Mouse (Mus musculus): Measurements from ENCODE around the gene Gm9821.

Gene Gm9821

DNA sequence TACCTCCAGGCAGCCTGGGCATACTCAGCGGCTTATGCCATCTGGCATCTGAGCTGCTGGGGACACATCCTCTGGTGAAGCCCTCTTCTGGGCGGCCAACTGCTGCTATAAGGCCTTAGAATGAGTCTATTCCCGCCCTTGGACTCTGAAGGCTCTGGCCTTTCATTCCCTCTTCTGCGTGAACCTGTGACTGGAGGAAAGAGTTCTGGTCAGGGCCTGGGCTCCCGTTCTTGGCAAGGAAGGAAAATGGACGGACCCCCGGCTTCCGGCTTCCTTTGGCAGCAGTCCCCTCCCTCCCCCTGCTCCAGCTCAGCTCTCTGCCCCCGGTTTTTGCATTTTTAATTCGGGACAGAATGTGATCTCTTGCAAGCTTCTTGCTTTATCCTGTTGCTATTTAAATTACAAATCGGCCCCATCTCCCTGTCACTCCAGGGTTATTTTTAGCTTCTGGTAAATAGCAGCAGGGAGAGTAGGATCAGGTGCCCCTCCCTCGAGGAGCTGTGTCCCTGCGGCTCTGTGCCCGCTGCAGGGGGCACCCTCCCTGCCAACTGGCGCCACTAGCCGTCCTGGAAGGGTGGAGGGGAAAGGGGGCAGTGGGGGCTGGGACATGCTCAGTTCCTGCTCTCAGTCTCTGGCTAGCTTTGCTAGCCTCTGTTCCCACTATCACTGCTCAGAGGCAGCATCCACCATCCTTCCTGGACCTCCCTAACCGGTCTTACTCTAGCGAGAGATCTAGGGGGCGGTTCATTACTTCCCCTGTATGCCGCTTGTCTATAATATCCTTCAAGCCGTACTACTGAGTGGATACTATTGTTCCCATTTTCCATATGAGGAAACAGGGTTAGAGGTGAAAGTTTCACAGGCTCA, 26.0 kb downstream of the Gm9821 start:
- no peak for DNase-seq (ENCODE audit: low read depth, low spot score)

DNA sequence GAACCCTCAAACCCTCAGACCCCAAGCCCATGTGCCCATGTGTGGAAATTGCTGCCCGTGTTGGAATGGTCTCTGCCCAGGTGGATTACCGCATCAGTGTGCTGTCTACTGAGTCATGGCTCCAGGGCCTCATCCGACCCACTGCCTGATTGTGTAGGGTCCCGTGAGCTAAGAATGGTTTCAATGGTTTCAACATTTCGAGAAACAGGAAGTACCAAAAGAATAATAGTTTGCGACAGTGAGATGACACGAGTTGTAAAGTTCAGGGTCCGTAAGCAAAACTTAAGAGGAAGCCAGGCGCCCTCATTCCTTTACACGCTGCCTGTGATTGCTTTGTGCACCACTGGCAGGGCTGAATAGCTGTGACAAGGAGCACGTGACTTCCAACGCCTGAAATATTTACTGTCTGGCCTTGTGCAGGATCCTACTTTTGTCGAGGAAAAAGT, 26.6 kb downstream of the Gm9821 start:
- peak; percentile 53 for DNase-seq (ENCODE audit: low read depth, low spot score)

DNA sequence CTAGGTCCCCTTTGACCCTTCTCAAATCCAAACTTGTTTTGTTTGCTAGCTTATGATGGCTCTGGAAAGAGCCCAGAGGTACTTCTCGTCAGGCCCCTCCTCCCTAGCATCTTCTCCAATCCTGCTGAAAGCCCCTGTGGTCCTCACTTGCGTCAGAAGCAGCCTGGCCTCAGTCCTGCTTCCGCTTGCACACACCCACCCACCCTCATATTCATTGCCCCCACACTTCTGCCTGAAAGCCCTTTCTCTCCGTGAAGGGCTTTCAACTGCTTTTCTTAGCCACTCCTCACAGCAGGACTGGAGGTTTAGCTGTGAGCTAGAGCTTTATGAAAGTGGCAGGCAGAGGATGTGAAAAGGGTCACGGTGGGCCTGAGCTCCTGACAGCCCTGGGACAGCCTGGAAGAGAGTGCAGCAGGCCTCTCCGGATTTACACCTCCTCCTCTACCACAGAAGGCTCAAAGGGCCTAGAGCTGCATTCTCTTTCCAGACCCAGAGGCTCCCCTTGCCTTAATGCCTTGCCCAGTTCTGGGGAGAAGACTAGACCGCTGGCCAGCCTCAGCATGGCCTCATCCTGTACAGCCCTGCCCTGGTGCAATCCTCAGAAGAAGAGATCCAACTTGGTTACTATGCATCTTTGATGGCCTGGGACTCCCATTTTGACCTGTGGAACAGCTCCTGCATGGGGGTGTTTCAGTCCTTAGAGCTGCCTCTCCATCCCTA, 28.1 kb downstream of the Gm9821 start:
- DNase-seq (ENCODE audit: low read depth, low spot score), result no peak

DNA sequence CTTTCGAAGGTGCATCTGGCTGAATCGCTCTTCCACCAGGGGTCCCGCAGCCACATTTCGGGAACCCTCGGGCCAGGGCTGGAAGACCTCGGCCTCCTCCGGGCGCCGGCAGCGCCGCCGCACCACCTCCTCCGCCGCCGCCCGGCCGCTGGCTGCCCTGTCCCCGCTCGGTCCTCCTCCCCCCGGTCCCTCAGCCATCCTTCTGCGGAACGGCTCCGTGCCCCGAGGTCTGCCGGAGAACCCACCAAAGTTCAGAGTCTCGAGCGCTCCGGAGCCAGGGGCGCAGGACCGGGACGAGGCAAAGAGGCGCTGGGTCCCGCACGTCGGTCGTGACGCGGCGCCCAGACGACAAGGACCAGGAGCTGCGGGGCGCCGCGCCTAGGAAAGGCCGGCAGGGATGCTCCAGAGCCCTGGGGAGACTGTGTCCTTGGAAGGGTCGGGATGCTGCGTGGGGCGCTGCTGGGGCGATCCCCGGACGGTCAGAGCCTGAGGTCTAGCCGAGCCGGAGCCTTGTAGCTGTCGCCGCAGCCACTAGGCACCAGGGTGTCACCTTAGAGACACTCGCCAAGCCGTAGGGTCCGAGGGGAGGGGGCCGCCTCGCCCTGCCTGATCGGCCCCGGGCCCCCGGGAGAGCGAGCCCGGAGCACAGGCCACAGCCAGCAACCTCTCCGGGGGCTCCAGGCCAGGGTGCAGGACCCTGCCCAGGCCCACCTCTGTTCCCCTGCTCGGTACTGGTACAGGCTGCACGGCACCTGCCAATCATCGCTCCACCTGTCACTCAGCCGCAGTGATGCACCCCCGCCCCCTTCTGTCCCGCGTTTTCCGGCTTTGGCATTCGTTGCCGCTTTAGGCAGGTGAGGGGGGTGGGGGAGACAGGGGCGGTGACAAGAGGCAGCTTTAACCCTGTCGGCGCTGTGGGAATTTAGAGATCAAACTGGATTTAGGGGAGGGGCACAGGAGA, 30.4 kb downstream of the Gm9821 start, which contains the start of gene Dgkz:
Dgkz (minus strand) TSS at position 284 of the 961 bp plus-strand sequence.
- peak; percentile 72 for DNase-seq (ENCODE audit: low read depth, low spot score)

DNA sequence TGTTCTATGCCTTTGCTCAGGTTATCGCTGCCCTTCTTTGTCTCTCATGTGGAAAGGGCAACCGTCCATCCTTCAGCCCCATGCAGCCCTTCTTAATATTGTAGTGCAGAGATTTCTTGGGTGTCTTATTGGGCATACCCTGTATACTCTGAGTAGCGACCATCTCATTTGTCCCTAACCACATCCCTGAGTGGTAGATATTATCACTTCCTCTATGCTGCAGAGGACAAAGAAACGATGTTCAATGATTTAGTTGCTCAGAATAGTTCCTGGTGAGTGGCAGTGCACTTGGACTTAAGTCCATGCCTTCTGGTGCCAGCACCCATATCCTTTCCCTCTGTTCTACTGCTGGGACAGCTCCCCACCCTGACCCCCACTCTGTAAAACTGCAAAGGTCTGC, 32.5 kb downstream of the Gm9821 start:
- no peak for DNase-seq (ENCODE audit: low read depth, low spot score)

DNA sequence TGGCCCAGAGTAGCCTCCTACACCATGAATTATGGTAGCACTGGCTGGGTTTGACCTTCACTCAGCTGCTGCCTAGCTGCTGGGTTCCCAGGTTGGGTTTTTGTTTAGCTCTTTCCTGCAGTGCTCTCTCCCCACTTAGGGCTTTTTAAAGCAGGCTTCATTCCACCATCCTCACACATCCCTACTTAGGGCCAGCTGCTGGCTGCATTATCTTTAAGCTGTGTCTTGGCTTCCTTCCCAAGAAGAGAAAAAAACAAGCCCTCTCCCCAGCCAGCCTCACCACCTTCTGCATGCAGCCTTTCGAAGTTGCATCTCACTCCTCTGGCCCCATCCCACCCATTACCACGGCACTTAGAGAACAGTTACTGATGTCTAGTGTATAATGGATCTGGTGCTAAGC, 33.0 kb downstream of the Gm9821 start:
- DNase-seq (ENCODE audit: low read depth, low spot score), result no peak

DNA sequence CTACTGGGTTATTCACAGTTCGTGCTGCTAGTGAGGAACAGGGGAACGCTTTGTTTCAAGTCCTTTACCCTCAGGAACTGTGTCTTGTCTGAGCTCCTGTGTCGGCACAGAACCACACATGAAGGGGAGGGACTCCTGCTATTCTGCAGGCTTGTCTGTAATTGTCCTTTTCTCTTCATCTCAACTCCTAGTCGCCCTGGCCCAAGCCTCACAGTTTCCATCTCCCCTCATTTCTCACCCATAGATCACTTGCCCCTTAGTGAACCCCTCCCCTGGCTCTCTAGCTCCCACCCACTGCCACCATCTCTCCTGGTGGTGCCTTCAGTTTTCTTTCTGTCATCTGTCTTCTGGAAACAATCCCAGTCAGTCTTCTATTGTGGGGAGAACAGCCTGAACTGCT, 34.7 kb downstream of the Gm9821 start:
- DNase-seq (ENCODE audit: low read depth, low spot score), result no peak

DNA sequence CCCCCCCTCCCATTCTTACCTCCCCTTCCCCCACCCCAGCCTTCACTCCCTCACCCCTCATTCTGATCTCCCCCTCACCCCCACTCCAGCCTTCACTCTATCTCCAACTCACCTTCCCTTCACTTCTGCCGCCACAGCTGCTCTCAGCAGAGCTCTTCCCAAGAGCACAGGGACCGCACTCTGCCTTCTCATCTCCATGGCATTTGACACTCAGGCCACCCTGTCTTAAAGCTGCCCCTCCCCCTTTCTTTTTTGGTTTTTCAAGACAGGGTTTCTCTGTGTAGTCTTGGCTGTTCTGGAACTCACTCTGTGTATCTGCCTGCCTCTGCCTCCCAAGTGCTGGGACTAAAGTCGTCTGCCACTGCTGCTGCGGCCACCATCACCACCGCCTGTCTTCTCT, 35.3 kb downstream of the Gm9821 start:
- no peak for DNase-seq (ENCODE audit: low read depth, low spot score)

DNA sequence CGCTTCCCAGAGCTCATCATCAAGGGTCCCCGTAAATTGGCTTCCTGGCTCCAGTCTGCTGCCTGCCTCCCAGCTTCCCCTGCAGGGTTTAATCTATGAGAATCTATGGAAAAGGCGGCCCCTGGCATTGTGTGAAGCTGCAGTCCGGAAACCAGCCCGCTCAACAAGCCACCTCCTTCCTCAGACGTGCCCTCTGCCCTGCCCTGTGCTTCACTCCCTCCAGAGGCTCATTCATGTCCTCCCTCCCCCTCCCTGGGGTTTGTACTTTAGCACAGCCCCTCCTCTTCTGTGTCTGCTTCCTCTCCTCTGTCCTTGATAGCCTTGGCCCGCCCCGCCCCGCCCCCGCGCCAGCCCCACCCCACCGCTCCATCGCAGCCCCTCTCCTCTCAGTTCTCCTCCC, 38.9 kb downstream of the Gm9821 start:
- peak; percentile 90 for DNase-seq (ENCODE audit: low read depth, low spot score)

DNA sequence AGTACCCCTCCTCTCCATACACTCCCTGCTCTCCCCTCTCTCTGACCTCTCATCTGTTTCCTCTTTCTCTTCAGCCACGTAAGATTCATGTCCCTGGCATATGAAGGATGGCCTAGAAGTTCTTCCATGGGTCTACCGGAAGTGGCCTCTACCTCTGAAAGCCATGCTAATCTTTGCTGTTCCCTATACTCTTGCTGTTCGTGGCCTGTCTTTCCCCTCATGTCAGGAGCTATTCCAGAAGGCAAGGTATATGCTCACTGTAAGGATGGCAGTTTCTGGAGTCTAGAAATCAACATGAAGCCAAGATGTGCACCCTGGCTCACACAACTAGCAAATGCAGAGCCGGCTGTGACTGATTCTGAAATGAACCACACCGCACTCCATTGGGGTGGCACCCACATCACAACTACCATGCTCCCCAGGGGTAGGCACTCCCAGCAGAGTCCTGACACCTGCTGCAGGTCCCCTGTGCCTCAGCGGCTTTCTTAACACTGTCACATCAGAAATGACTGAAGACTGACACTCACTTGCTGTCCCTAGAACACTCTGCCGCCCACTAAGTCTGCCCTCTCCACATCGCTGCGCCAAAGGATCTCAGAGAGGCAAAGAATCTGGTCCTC, 39.5 kb downstream of the Gm9821 start:
- peak; percentile 34 for DNase-seq (ENCODE audit: low read depth, low spot score)

DNA sequence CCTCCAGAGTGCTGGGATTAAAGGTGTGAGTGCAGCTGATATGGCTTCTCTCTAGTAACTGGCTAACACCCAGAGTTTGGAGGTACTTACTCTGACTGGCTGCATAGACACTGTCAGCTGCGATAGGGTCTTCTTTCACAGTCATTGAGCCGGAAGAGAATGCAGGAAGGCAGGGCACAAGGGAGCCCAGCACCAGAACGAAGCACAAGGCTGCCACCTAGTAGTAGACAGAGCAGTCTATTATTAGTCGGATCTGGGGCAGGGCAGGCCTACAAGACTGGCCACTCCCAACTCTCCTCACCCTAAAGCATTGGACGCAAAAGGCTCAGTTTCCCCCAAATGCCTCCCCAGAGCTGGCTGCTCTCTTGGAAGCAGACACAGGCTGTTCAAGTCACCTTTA, 40.6 kb downstream of the Gm9821 start:
- peak; percentile 55 for DNase-seq (ENCODE audit: low read depth, low spot score)

DNA sequence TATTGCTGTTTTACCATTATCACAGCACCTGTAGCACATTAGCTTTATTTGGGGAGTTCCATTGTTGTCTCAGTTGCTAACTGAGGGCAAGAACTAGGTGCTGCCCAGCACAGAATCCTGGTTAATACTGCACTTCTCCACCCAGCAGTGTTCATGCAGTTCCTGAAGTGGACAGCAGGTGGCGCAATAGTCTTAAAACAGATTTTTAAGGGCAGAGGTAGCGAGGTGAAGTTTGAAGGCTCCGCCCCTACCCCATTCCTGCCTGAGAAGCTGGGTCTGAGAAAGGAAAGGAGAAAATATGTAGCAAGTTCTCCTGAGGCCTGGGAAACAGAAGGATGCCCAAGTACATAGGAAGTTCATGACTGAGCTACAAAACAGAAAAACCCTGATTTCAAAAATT, 42.0 kb downstream of the Gm9821 start:
- peak; percentile 78 for DNase-seq (ENCODE audit: low read depth, low spot score)

DNA sequence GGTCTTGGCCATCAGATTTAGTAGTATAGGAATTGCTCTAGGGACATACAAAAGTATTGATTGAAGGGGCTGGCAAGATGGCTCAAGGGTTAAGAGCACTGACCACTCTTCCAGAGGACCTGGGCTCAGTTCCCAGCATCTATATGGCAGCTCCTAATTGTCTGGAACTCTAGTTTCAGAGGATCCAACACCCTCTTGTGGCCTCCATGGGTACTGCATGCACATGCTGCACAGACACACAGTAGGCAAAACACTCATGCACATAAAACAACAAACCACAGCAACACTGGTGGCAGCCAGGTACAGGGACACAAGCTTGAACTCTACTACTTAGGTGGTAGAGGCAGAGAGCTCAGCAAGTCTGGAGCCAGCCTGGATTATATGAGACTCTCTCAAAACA, 44.2 kb downstream of the Gm9821 start:
- DNase-seq (ENCODE audit: low read depth, low spot score), result no peak

DNA sequence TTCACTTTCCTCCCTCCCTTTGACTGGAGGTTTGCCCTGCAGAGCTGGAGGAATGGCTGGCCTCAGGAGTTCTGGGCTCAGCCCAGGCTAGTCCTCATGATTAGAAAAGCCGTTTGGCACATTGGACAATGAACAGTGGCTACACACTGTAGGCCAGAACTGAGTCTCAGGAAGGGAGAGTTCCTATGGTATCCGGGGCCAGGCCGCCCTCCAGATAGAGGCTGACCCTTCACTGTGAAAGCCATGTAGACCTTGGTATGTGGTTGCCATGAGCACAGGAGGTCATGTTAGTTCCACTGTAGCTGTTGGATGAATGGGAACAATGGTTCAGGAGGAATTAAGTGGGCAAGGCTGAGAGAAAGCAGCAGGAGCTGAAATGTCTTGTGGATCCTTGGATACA, 47.9 kb downstream of the Gm9821 start:
- no peak for DNase-seq (ENCODE audit: low read depth, low spot score)

DNA sequence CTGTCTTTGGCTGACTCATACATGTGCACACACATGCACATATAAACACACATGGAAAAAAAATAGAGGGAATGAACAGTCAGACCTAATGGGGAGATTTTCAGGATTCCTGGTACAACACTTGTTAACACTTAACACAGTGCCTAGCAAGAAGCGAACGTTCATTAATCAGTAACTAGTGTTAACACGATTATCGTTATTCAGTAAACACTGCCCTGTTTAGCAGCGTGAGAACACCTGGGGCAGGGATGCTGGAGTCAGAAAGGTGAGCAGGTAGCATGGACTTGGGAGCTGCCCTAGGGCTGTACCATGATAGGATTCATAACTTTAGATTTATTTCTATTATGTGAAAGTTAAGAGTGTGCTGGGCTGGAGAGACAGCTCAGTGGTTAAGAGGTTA, 50.5 kb downstream of the Gm9821 start:
- DNase-seq (ENCODE audit: low read depth, low spot score), result no peak
